Mouse (Mus musculus): Measurements from ENCODE around the gene Tmem259. TPM values are rescaled to one million over a fixed set of nuclear protein-coding genes. Genes with fewer than 3 reads are reported as not detected.

Tmem259 gene
- polyA plus RNA-seq, 1 experiment from 2014 or later: 24.7 TPM

Other genes with a start within 250 kb of the Tmem259 start
- 43.4 TPM in 2 replicates for gene Polrmt, start 237.7 kb downstream of the Tmem259 start, polyA plus RNA-seq (2015; fragmentation: Nextera tagmentation; extraction: Ambion mirVana)
- 2.7 and 3.4 TPM in 2 replicates for gene Fgf22, start 229.3 kb downstream of the Tmem259 start, polyA plus RNA-seq (2015; fragmentation: Nextera tagmentation; extraction: Ambion mirVana)
- 108 and 110 TPM in 2 replicates for gene Rnf126, start 217.4 kb downstream of the Tmem259 start, polyA plus RNA-seq (2015; fragmentation: Nextera tagmentation; extraction: Ambion mirVana)
- 2.6 and 4.5 TPM in 2 replicates for gene Fstl3, start 207.1 kb downstream of the Tmem259 start, polyA plus RNA-seq (2015; fragmentation: Nextera tagmentation; extraction: Ambion mirVana)
- gene Prss57, start 193.4 kb downstream of the Tmem259 start, polyA plus RNA-seq (2015; fragmentation: Nextera tagmentation; extraction: Ambion mirVana): 0.14 and 10.2 TPM in 2 replicates
- 227 and 256 TPM in 2 replicates for gene Palm, start 190.8 kb downstream of the Tmem259 start, polyA plus RNA-seq (2015; fragmentation: Nextera tagmentation; extraction: Ambion mirVana)
- 0.33 and 11.5 TPM in 2 replicates for gene Misp, start 163.3 kb downstream of the Tmem259 start, polyA plus RNA-seq (2015; fragmentation: Nextera tagmentation; extraction: Ambion mirVana)
- 55.8 and 121 TPM in 2 replicates for gene Ptbp1, start 129.9 kb downstream of the Tmem259 start, polyA plus RNA-seq (2015; fragmentation: Nextera tagmentation; extraction: Ambion mirVana)
- 9.0 and 9.5 TPM in 2 replicates for gene Prtn3, start 109.9 kb downstream of the Tmem259 start, polyA plus RNA-seq (2015; fragmentation: Nextera tagmentation; extraction: Ambion mirVana)
- gene Plppr3, start 109.7 kb downstream of the Tmem259 start, polyA plus RNA-seq (2015; fragmentation: Nextera tagmentation; extraction: Ambion mirVana): 316 and 385 TPM in 2 replicates
- 0.31 and 0.50 TPM in 2 replicates for gene Elane, start 98.1 kb downstream of the Tmem259 start, polyA plus RNA-seq (2015; fragmentation: Nextera tagmentation; extraction: Ambion mirVana)
- not detected in 2 replicates for gene Cfd, start 93.5 kb downstream of the Tmem259 start, polyA plus RNA-seq (2015; fragmentation: Nextera tagmentation; extraction: Ambion mirVana)
- gene Med16, start 75.4 kb downstream of the Tmem259 start, polyA plus RNA-seq (2015; fragmentation: Nextera tagmentation; extraction: Ambion mirVana): 44.9 and 46.7 TPM in 2 replicates
- gene Gm26602, start 73.5 kb downstream of the Tmem259 start, polyA plus RNA-seq (2015; fragmentation: Nextera tagmentation; extraction: Ambion mirVana): 22.7 and 23.6 TPM in 2 replicates
- gene Kiss1r, start 67.4 kb downstream of the Tmem259 start, polyA plus RNA-seq (2015; fragmentation: Nextera tagmentation; extraction: Ambion mirVana): 1.8 and 2.8 TPM in 2 replicates
- 264 and 288 TPM in 2 replicates for gene R3hdm4, start 63.1 kb downstream of the Tmem259 start, polyA plus RNA-seq (2015; fragmentation: Nextera tagmentation; extraction: Ambion mirVana)
- gene Arid3a, start 57.3 kb downstream of the Tmem259 start, polyA plus RNA-seq (2015; fragmentation: Nextera tagmentation; extraction: Ambion mirVana): 2.4 and 5.1 TPM in 2 replicates
- gene Wdr18, start 24.2 kb downstream of the Tmem259 start, polyA plus RNA-seq (2015; fragmentation: Nextera tagmentation; extraction: Ambion mirVana): 94.4 and 104 TPM in 2 replicates
- 0.32 and 0.33 TPM in 2 replicates for gene Grin3b, start 13.6 kb downstream of the Tmem259 start, polyA plus RNA-seq (2015; fragmentation: Nextera tagmentation; extraction: Ambion mirVana)
- 31.6 and 76.4 TPM in 2 replicates for gene Cnn2, start 4.3 kb upstream of the Tmem259 start, polyA plus RNA-seq (2015; fragmentation: Nextera tagmentation; extraction: Ambion mirVana)
- 5.2 and 5.6 TPM in 2 replicates for gene Abca7, start 12.2 kb upstream of the Tmem259 start, polyA plus RNA-seq (2015; fragmentation: Nextera tagmentation; extraction: Ambion mirVana)
- gene Arhgap45, start 32.3 kb upstream of the Tmem259 start, polyA plus RNA-seq (2015; fragmentation: Nextera tagmentation; extraction: Ambion mirVana): 2.0 and 13.7 TPM in 2 replicates
- gene Polr2e, start 55.5 kb upstream of the Tmem259 start, polyA plus RNA-seq (2015; fragmentation: Nextera tagmentation; extraction: Ambion mirVana): 134 and 148 TPM in 2 replicates
- 559 and 600 TPM in 2 replicates for gene Gpx4, start 62.8 kb upstream of the Tmem259 start, polyA plus RNA-seq (2015; fragmentation: Nextera tagmentation; extraction: Ambion mirVana)
- 11.7 and 12.8 TPM in 2 replicates for gene Sbno2, start 121.2 kb upstream of the Tmem259 start, polyA plus RNA-seq (2015; fragmentation: Nextera tagmentation; extraction: Ambion mirVana)
- gene Stk11, start 131.5 kb upstream of the Tmem259 start, polyA plus RNA-seq (2015; fragmentation: Nextera tagmentation; extraction: Ambion mirVana): 16.9 and 17.3 TPM in 2 replicates
- gene Atp5d, start 154.3 kb upstream of the Tmem259 start, polyA plus RNA-seq (2015; fragmentation: Nextera tagmentation; extraction: Ambion mirVana): 553 and 558 TPM in 2 replicates
- 91.9 and 93.0 TPM in 2 replicates for gene Cbarp, start 156.5 kb upstream of the Tmem259 start, polyA plus RNA-seq (2015; fragmentation: Nextera tagmentation; extraction: Ambion mirVana)
- gene Midn, start 163.9 kb upstream of the Tmem259 start, polyA plus RNA-seq (2015; fragmentation: Nextera tagmentation; extraction: Ambion mirVana): 19.4 and 20.5 TPM in 2 replicates
- 284 and 345 TPM in 2 replicates for gene Cirbp, start 181.7 kb upstream of the Tmem259 start, polyA plus RNA-seq (2015; fragmentation: Nextera tagmentation; extraction: Ambion mirVana)
- gene 1600002K03Rik, start 188.6 kb upstream of the Tmem259 start, polyA plus RNA-seq (2015; fragmentation: Nextera tagmentation; extraction: Ambion mirVana): 13.5 and 14.3 TPM in 2 replicates
- gene Efna2, start 195.2 kb upstream of the Tmem259 start, polyA plus RNA-seq (2015; fragmentation: Nextera tagmentation; extraction: Ambion mirVana): 25.9 and 31.2 TPM in 2 replicates
- gene Mum1, start 242.1 kb upstream of the Tmem259 start, polyA plus RNA-seq (2015; fragmentation: Nextera tagmentation; extraction: Ambion mirVana): 46.8 and 49.6 TPM in 2 replicates

Measured in neural tube, embryonic 15.5 days (tissue).